Mouse (Mus musculus): Measurements from ENCODE around the gene Dnah17.

Dnah17 gene

DNA sequence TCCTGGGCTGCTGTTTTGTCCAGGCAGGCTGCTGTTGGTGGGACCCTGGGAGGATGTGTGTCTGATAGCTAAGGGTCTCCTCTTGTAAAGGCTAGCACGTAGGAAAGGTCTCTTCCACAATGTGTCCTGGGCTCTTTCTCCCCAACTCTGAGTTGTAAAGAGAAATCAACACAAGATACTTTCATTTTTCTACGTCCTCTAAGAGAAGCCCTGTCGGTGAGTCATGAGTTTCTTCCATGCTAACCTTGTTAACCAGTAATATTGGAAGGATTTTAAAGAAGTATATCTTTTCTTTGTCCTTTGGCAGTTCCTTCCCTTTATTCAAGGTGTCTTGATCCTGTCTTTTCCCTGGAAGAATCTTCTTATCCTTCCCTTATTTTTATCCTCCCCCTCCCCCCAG is 134.8 kb downstream of the Dnah17 start:
- DNase-seq (ENCODE audit: low read depth): peak; percentile 44

DNA sequence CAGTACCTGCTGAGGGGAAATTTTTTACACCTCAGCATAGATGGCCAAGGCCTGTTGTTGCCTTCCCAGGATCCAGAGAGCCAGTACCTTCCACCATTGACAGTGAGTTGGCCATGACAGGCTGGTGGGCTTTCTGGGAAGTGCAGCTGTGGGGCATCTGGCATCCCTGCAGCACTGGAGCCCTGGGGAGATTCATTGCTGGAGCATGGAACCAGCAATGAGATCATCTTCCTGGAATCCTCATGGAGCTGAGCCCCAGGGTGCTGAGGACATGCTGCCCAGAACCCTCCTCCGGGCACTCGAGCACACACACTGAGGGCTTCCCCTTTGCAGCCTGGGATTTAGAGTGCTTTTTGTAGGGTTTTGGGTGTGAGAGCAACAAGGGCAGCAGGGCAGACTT is 135.2 kb downstream of the Dnah17 start:
- no peak for DNase-seq (ENCODE audit: low read depth)

DNA sequence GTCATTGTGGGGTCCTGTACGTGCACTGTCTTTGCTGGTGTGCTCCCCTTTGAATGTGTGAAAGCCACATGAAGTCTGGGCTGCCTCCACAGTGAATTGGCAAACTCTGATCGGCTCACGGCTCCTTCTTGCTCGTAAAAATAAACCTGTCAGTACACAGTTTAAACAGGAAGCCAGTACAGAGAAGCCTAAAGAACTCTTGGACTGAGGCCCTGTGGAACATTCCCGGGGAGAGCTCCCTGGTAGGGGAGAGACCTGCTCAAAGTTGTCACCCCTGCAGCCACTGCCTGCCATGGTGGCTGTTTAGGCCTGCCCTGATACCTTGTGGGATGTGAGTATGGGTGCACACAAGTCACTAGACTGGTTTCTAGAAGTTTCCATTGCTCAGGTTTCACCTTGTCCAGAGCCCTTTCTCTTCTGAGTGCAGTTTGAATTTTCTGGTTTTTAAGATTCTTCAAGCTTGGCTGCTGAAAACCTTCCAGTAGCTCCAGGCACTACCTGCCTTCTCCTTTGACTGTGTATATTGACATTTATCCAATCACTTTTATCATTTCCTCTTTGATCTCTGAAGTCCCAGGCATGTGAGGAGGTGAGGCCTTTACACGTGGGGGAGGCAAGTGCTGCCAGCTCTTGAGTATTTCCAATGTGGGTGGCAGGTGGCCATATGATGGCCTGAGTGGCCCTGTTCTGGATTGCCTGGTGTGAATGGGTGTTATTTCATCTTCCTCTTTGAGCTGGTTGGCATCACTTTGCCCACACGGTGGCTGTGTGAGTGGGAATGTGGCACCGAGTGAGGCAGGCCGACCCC is 136.0 kb downstream of the Dnah17 start:
- peak; percentile 57 for DNase-seq (ENCODE audit: low read depth)

DNA sequence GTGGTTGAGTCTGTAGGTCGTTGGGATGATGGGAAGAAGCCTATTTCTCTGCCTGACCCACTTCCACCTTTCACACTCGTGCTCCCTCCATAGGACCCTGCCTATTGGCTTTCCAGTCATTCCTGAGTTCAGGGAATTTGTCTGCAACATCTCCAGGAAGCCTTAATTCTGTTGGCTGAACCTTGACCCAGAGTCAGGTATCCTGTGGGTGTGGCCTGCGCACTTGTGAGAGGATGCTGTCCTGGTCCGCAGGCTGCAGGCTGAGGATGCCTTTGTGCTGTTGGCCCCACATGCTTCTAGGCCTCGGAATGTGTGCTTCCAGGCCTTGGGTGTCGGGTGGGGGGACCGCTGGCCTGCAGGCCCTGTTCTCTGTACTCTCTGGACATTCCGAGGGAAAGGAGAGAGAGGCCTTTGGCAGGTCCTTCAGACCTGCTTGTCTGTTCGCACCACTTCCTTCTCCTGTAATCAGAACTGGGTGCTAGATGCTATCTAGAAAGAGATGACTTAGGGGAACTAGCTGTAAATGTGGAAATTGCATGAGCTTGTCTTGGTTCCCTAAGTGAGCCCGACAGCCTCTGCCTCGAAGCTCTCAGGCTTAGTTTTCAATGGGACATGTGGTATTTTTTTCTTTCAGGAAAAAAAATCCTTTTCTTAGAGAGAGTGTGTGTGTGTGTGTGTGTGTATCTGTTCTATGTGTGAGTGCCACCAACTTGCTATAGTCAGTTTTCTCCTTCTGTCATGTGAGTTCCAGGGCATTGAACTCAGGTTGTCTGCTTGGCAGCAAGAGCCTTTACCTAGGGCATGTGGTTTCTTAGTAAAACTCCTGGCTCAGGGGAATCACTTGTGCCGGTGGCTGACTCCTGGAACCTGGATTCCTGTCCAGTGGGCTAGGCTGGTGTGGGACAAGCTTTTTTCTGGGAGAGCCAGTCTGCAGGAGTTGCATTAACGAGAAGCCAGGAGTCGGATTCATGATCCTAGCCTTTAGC is 137.0 kb downstream of the Dnah17 start:
- DNase-seq (ENCODE audit: low read depth): peak; percentile 59

DNA sequence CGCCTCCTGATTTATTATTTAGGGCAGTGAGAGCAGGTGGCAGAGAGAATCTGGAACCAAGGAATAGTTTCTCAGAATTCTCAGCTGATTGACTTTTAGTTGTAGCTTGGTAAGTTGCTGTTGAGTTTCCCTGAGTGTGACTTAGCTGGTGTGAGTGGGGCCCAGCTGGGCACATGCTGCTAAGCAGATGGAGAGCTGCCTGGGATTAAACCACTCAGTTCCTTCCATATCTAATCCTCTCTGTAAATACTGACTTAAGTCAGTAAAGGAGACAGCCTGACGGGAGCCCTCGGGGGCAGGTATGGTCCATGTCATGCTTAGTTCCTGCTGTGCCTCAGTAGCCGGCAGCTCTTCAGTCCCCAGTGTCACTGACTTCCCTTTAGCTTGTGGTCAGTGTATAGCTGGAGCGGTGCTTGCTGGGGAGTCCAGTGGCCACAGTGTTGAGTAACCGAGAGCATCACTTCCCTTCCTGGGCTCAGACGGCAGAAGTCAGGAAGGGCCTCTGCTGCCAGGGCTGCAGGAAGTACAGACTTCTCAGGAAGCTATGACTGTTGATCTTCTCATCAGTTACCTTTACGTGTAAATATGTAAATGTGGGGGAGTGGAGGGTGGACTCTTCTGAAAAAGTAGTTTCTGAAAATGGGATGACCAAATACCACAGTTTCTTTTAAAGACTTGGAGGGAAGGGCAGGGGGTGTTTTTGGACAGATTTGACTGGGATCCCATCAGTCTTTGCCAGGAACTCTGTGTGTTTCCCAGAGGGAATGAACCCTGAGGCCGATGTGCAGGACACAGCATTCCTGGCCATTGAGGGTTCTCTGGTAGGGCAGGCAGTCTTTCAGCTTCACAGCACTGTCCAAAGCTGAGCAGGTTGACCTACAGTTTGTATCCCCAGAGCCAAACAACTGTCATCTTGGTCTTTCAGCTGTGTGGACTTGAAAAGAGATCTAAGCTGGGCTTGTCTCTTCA is 138.6 kb downstream of the Dnah17 start:
- peak; percentile 83 for DNase-seq (ENCODE audit: low read depth)

DNA sequence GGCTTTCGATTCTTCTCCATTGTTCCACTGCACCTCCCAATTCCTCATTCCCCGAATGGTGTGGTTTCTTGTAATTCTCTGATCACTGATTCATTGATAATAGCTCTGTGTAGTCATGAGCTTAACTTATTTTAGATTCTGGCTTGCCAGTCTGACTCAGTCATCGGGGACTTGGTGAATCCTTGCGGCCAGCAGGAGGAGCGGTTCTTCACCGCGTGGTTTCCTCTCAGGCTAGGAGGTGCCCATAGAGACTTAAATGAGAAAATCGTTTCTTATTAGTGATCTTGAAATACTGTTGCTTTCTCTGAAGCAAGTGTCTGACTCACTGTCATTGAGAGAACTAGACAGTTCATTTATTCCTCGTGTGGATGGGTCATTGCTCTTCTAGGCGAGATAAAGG is 140.5 kb downstream of the Dnah17 start:
- DNase-seq (ENCODE audit: low read depth): peak; percentile 84

DNA sequence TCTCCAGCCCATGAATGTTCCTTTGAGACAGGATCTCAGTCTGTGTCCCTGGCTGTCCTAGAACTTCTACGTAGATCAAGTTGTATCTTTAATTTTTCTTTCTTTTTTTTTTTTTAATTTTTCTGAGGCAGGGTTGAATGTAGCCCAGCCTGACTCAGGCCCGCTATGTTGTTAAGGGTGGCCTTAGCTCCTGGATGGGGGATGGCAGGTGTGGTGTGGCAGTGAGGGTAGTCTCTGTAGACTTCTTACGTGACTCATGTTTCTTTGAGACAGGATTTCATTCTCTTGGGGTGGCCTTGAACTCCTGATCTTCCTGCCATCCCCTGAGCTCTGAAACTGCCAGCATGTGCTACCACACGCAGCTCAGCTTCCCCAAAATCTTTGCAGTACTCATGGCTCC is 141.2 kb downstream of the Dnah17 start:
- DNase-seq (ENCODE audit: low read depth): no peak

DNA sequence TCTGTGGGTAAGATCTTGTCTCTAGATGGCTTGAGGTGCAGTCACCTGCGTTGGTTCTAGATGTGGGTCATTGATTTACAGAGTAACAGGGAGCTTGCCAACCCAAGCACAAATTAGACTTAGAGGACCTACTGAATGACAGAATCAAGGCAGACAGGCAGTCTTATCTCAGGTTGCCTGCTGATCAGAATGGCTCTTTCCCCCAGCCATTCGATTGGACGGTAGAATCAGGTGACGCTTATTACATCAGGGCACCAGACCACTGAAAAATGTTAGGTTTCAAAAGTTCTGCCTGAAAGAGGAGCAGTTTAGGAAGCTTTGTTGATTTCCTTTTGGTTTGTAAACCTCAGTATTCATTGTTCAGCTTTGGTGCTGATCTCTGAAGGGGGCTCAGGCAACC is 142.5 kb downstream of the Dnah17 start:
- DNase-seq (ENCODE audit: low read depth): peak; percentile 72

DNA sequence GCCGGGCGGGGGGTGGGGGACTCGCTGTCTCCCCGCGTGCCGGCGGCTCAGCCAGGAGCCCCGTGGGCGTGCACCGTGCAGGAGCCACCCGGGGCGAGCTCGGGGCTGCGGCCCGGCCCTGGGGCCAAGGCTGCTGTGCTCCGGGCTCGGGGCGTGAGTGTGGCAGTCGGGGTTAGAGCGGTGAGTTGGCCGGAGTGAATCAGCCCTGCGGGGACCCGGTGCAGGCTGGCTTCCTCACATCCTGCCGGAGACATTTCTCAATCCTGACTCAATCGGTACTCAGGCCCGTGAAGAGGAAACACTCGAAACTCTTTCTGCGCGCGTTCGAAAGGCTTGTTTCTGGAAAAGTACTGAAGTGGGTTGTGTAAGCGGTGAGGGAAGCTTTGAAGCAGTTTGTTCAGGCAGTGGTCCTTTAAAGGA is 143.4 kb downstream of the Dnah17 start:
- DNase-seq (ENCODE audit: low read depth): peak; percentile 74

DNA sequence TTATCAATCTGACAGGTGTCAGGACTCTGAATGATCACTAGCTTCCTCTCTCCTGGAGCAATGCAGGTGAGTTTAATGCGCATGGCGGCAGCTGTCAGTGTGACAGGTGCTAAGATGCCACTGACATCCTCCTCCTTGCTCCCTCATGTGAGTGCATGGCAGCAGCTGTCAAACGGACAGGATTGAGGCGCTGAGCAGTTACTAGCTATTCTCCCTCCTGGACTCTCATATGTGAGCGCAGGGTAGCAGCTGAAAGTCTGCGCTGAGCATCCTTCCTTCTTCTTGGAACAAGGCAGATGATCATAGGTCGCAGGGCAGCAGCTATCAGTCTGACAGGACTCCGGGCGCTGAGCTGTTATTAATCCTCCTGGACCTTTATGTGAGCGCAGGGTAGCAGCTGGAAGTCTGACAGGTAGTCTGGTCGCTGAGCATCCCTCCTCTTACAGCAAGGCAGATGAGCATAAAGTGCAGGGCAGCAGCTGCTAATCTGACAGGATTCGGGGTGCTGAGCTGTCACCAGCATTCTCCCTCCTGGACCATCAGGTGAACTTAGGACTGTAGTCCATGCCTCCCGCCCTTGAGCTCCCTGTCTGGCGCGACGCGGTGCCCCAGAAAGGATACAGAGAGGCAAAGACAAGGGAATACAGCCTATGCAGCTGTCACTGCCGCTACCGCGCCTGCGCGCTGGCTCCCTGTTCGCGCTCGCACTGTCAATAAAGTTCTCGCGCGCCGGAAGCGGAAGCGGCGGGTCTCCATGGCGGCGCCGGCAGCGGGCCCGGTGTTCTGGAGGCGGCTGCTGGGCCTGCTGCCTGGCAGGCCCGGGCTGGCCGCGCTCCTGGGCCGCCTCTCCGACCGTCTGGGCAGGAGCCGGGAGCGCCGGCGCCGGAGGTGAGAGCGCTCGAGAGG is 144.1 kb downstream of the Dnah17 start, which contains the start of gene Pgs1:
Gene Pgs1 (plus strand): TSS at position 167 of the 906 bp plus-strand sequence.
- DNase-seq (ENCODE audit: low read depth): peak; percentile 95

DNA sequence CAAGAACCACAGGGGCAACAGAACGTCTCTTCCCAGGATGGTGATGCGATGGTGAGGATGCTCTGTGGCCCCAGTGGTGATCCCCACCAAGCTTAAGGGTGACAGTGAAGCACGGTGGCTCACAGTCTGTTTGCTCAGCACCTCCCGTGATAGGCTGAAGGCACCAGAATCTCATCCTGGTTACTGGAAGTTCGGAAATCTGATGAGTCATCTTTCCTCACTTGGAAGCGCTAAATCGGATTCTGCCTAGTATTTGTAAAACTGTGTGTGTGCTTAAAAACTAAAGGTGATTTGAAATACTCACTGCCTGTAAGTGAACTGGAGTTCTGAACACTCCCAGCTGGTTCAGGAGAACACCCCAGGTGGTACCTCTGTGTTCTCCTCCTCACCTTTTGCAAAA is 146.7 kb downstream of the Dnah17 start:
- no peak for DNase-seq (ENCODE audit: low read depth)

DNA sequence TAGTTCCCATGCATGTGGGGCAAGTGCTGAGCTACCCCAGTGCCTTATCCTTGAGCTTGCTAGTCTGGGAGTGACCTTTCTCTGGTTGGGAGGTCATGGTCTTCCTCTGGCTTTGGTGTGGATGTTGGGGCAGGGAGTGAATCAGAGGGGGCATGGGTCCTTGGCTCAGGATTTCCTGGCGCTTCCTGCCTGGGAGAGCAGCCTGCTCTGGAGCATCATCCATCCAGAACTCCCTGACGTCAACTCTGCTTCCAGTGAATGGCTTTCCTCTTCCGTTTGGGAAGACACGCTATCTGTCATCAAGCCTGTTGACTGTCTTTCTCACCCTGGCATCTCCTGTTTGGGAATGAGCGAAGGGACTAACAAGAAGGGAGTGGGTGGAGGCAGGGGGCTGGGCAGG is 148.0 kb downstream of the Dnah17 start:
- DNase-seq (ENCODE audit: low read depth): no peak

DNA sequence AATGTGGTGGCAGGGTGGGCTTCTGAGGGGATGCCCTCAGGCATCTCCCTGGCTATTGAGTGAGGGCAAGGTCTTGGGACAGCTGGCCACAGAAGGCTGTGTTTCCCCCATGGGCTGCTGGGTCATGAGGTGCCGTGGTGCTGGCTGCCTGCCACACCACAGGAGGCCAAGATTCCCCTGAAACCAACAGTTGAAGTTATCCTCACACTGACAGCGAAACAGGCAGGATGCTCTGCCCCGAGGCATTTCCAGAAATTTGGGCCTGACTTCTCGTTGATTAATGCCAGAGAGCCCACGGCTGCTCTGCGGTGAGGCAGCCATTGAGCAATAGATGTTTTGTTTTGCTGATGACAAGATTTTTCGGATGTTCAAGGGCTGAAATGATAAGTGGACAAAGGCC is 151.0 kb downstream of the Dnah17 start:
- DNase-seq (ENCODE audit: low read depth): no peak

DNA sequence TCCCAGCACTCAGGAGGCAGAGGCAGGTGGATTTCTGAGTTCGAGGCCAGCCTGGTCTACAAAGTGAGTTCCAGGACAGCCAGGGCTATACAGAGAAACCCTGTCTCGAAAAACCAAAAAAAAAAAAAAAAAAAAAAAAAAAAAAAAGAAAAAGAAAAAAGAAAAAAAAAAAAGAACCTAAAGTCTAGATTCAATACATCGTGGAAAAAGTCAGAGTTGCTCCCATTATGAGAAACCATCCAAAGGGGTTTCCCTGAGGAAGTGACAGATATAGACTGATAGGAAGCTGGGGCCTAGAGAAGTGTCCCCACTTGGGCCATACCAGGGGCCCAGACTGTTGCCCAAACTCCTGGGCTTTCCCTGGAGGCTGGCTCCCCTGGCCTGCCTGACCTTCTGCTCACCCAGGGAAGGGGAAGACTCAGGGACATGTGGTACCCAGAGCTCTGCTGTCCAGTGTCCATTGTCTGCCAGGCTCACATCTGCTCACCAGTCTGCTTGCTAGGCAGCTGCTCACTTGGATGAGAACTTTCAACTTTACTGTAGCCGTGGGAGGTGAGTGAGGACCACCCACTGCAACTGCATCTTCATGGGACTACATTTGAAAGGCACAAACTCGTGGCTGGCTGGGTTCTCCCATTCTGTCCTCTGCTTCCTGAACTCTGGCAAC is 152.6 kb downstream of the Dnah17 start:
- no peak for DNase-seq (ENCODE audit: low read depth)

DNA sequence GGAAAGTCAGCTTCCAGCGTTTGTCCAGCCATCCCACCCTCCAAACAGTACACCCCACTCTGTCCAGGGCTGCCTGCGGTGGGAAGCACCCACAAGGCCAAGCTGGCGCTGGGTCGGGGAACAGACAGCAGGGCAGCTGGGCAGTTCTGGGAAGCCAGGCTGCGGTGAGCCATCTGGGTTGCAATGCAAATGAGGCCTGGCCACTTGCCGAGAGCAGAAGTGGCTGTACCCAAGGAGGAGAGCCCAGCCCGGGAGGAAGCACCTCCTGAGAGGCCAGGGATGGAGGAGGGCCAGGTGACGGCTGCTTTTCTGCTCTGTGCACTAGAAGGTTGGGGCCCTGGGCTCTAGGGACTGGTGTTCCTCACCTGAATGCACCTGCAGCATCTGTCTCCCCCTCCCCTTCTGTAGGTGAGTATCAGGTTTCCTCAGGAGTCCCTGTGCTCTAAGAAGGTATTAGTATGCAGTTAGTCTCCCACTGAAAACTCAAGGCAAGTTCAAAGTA is 154.3 kb downstream of the Dnah17 start:
- no peak for DNase-seq (ENCODE audit: low read depth)

DNA sequence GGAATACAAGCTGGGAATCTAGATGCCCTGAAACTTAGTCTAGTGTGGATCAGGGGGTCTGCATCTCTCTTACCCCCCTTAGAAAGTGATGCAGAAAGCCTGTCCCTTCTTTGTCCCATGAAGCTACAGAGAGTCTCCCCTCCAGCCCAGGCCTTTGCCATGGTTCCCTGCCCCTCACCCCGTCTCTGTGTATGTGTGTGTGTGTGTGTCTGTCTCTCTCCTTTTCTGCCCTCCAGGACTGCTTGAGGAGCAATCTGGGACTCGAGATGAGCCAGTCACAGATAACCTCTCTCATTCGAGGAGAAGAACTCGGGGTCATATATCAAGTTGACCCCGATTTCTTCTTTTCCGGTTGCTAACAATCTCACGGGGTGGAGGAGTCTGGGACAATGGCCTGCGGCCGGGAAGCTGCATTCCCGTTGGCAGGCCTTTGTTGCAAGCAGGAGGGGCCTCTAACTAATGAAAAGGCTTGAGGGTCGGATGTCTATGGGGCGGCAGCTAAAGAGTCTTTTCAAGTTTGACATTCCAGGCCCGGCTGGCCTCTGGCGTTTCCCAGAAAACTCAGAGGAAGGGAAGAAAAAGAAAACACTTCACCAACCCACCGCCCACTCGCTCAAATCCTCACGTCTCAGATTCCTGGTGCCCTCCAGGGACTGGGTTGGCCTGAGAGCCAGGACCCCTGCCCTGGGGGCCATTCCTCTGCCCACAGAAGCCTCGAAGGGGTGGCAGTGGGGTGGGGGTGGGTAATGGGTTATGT is 155.0 kb downstream of the Dnah17 start:
- no peak for DNase-seq (ENCODE audit: low read depth)

DNA sequence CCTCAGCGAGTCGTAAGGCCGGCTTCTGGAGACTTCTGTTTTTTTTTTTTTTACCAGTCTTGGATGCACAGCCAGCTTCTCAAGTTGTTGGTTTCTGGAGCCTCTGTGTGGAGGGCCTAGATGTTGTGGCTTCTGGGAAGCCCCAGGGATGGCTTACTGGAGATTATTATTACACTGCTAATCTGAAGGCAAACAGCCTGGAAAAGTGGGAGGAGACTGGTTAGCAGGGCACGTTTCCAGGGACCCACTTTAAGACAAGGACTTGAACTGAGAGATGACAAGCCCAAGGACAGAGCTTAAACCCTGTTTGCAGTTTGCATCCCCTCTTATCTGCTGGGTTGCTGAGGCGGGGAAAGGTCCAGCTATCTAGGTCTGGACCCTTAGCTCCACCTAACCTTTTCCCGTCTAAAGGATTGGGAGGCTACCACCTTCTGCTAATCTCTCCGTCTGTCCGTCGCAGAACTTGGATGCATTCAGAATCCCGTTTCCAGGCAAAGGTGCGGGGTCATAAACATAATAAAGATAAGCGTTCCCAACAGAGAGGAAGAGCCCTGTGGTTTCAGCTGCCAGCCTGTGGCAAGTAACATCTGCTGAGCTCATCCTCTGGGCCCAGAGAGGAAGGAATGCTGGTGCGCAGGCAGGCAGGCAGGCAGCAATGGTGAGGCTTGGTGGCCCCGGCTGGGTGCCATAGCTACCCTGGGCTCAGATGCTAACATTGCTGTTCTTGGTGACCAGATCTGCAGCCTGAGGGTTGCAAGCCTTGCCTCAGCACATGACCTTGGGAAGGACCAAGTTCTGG is 155.9 kb downstream of the Dnah17 start:
- DNase-seq (ENCODE audit: low read depth): no peak

DNA sequence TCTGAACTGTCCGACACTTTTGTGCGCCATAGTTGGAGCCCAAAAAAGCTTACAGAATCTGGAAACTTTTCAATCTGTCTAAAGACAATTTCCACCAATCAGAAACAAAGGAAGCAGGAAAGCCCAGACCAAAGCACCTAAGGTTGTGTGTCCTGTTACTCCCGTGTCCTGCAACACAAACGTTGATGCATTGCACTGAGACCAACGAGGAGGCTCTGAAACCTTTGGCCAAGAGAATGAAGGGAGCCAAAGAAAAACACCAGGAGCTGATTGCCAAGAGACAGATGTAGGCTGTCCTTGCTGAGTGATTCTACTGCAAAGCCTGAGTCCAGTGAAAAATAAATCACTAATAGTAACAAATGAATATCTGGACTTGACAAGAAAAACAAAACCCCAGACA is 156.9 kb downstream of the Dnah17 start:
- DNase-seq (ENCODE audit: low read depth): no peak

All from induced T-regulatory cell, adult 2 months (primary cell).